Mouse (Mus musculus): ENCODE results near the gene Tspoap1. TPM values are rescaled to one million over a fixed set of nuclear protein-coding genes. Genes with fewer than 3 reads are reported as not detected.

Tspoap1 gene
- polyA plus RNA-seq, 1 experiment = 1.3 TPM

GRCm38 (mm10) chr11:87750521-87750920, 9.8 kb upstream of the Tspoap1 start:
- Histone ChIP-seq H3K27me3 (ENCODE audit: control insufficient read depth, insufficient read depth, low read length) (no peaks in the 10 kb centered on the region), H3K4me1 (ENCODE audit: control insufficient read depth, insufficient read depth, insufficient read length, low read length) (peaks cover 2% of the 10 kb centered on the region; the same call in 1 of the 2 replicates), H3K36me3 (ENCODE audit: control insufficient read depth, insufficient read depth, low read length) (no peaks in the 10 kb centered on the region), H3K27ac (ENCODE audit: insufficient read depth, low read depth, low read length) (peak overlapping the region; percentile 88), H3K4me3 (ENCODE audit: low read depth, low read length) (no peak overlapping the region)
- 55% methylated on average over 3 of the region's 3 CpGs for WGBS
- TF ChIP-seq POLR2A (IDR thresholded peaks at IDR 0.05; ENCODE audit: low read depth, low read length) = no peak
- TF ChIP-seq CTCF (IDR thresholded peaks at IDR 0.05; ENCODE audit: extremely low read depth, insufficient read length, insufficient replicate concordance, low read depth, low read length) = no peak

GRCm38 (mm10) chr11:87751031-87751430, 9.3 kb upstream of the Tspoap1 start:
- Histone ChIP-seq H3K4me3 (ENCODE audit: low read depth, low read length) (peak overlapping the region; percentile 51), H3K27ac (ENCODE audit: insufficient read depth, low read depth, low read length) (peak overlapping the region; percentile 88), H3K4me1 (ENCODE audit: control insufficient read depth, insufficient read depth, insufficient read length, low read length) (peaks cover 2% of the 10 kb centered on the region; the same call in 1 of the 2 replicates), H3K36me3 (ENCODE audit: control insufficient read depth, insufficient read depth, low read length) (no peaks in the 10 kb centered on the region), H3K27me3 (ENCODE audit: control insufficient read depth, insufficient read depth, low read length) (no peaks in the 10 kb centered on the region)
- WGBS = 80% methylated on average over 8 of the region's 8 CpGs
- TF ChIP-seq POLR2A (IDR thresholded peaks at IDR 0.05; ENCODE audit: low read depth, low read length) (no peak), CTCF (IDR thresholded peaks at IDR 0.05; ENCODE audit: extremely low read depth, insufficient read length, insufficient replicate concordance, low read depth, low read length) (no peak)

GRCm38 (mm10) chr11:87751491-87751966, 8.8 kb upstream of the Tspoap1 start:
- 63% methylated on average over 4 of the region's 4 CpGs for WGBS
- Histone ChIP-seq H3K4me1 (ENCODE audit: control insufficient read depth, insufficient read depth, insufficient read length, low read length) (peaks cover 2% of the 10 kb centered on the region; the same call in 1 of the 2 replicates), H3K36me3 (ENCODE audit: control insufficient read depth, insufficient read depth, low read length) (no peaks in the 10 kb centered on the region), H3K27me3 (ENCODE audit: control insufficient read depth, insufficient read depth, low read length) (no peaks in the 10 kb centered on the region), H3K4me3 (ENCODE audit: low read depth, low read length) (peak overlapping the region; percentile 51), H3K27ac (ENCODE audit: insufficient read depth, low read depth, low read length) (peak overlapping the region; percentile 90)
- TF ChIP-seq POLR2A (IDR thresholded peaks at IDR 0.05; ENCODE audit: low read depth, low read length) (no peak; the same call in 1 of the 2 replicates), CTCF (IDR thresholded peaks at IDR 0.05; ENCODE audit: extremely low read depth, insufficient read length, insufficient replicate concordance, low read depth, low read length) (no peak)

GRCm38 (mm10) chr11:87752307-87752706, 8.0 kb upstream of the Tspoap1 start:
- H3K36me3 ChIP-seq (ENCODE audit: control insufficient read depth, insufficient read depth, low read length) = 0 out of 2 replicates have a peak, but pooled peaks cover 6% of the 10 kb centered on the region
- no peak for TF ChIP-seq POLR2A (IDR thresholded peaks at IDR 0.05; ENCODE audit: low read depth, low read length)
- TF ChIP-seq CTCF (IDR thresholded peaks at IDR 0.05; ENCODE audit: extremely low read depth, insufficient read length, insufficient replicate concordance, low read depth, low read length) = no peak
- WGBS = 76% methylated on average over 1 of the region's 1 CpGs
- no peaks in the 10 kb centered on the region for H3K27me3 ChIP-seq (ENCODE audit: control insufficient read depth, insufficient read depth, low read length)
- no peak overlapping the region for H3K4me3 ChIP-seq (ENCODE audit: low read depth, low read length)
- peak overlapping the region; percentile 90 for H3K27ac ChIP-seq (ENCODE audit: insufficient read depth, low read depth, low read length)
- peaks cover 2% of the 10 kb centered on the region; the same call in 1 of the 2 replicates for H3K4me1 ChIP-seq (ENCODE audit: control insufficient read depth, insufficient read depth, insufficient read length, low read length)

- WGBS = 80% methylated on average over 8 of the region's 8 CpGs
- no peak for TF ChIP-seq POLR2A (IDR thresholded peaks at IDR 0.05; ENCODE audit: low read depth, low read length)
- TF ChIP-seq CTCF (IDR thresholded peaks at IDR 0.05; ENCODE audit: extremely low read depth, insufficient read length, insufficient replicate concordance, low read depth, low read length) = no peak
- H3K4me1 ChIP-seq (ENCODE audit: control insufficient read depth, insufficient read depth, insufficient read length, low read length) = no peaks in the 10 kb centered on the region; the same call in 1 of the 2 replicates
- H3K36me3 ChIP-seq (ENCODE audit: control insufficient read depth, insufficient read depth, low read length) = 0 out of 2 replicates have a peak, but pooled peaks cover 6% of the 10 kb centered on the region
- peak overlapping the region; percentile 6; the same call in 1 of the 2 replicates for H3K4me3 ChIP-seq (ENCODE audit: low read depth, low read length)
- no peaks in the 10 kb centered on the region for H3K27me3 ChIP-seq (ENCODE audit: control insufficient read depth, insufficient read depth, low read length)
- H3K27ac ChIP-seq (ENCODE audit: insufficient read depth, low read depth, low read length) = peak overlapping the region; percentile 80
Observed at GRCm38 (mm10) chr11:87753255-87753654, 7.1 kb upstream of the Tspoap1 start.

GRCm38 (mm10) chr11:87753891-87754501, 6.3 kb upstream of the Tspoap1 start:
- no peak for TF ChIP-seq POLR2A (IDR thresholded peaks at IDR 0.05; ENCODE audit: low read depth, low read length)
- TF ChIP-seq CTCF (IDR thresholded peaks at IDR 0.05; ENCODE audit: extremely low read depth, insufficient read length, insufficient replicate concordance, low read depth, low read length) = no peak
- Histone ChIP-seq H3K4me3 (ENCODE audit: low read depth, low read length) (peak overlapping the region; percentile 20; the same call in 1 of the 2 replicates), H3K4me1 (ENCODE audit: control insufficient read depth, insufficient read depth, insufficient read length, low read length) (no peaks in the 10 kb centered on the region; the same call in 1 of the 2 replicates), H3K27ac (ENCODE audit: insufficient read depth, low read depth, low read length) (peak overlapping the region; percentile 80), H3K36me3 (ENCODE audit: control insufficient read depth, insufficient read depth, low read length) (0 out of 2 replicates have a peak, but pooled peaks cover 6% of the 10 kb centered on the region), H3K27me3 (ENCODE audit: control insufficient read depth, insufficient read depth, low read length) (no peaks in the 10 kb centered on the region)
- WGBS = 80% methylated on average over 5 of the region's 5 CpGs

GRCm38 (mm10) chr11:87754603-87755002, 5.7 kb upstream of the Tspoap1 start:
- 64% methylated on average over 5 of the region's 5 CpGs for WGBS
- TF ChIP-seq POLR2A (IDR thresholded peaks at IDR 0.05; ENCODE audit: low read depth, low read length) (no peak), CTCF (IDR thresholded peaks at IDR 0.05; ENCODE audit: extremely low read depth, insufficient read length, insufficient replicate concordance, low read depth, low read length) (no peak)
- no peaks in the 10 kb centered on the region for H3K27me3 ChIP-seq (ENCODE audit: control insufficient read depth, insufficient read depth, low read length)
- H3K36me3 ChIP-seq (ENCODE audit: control insufficient read depth, insufficient read depth, low read length) = 0 out of 2 replicates have a peak, but pooled peaks cover 6% of the 10 kb centered on the region
- H3K4me1 ChIP-seq (ENCODE audit: control insufficient read depth, insufficient read depth, insufficient read length, low read length) = no peaks in the 10 kb centered on the region; the same call in 1 of the 2 replicates
- peak overlapping the region; percentile 51 for H3K4me3 ChIP-seq (ENCODE audit: low read depth, low read length)
- peak overlapping the region; percentile 80 for H3K27ac ChIP-seq (ENCODE audit: insufficient read depth, low read depth, low read length)

All from small intestine, adult 2 months (tissue).